Mouse (Mus musculus): ENCODE data around the gene Rpl21.
A peak's percentile ranks its signal among the peaks of the same experiment; 100 is the strongest.

Gene Rpl21

DNA sequence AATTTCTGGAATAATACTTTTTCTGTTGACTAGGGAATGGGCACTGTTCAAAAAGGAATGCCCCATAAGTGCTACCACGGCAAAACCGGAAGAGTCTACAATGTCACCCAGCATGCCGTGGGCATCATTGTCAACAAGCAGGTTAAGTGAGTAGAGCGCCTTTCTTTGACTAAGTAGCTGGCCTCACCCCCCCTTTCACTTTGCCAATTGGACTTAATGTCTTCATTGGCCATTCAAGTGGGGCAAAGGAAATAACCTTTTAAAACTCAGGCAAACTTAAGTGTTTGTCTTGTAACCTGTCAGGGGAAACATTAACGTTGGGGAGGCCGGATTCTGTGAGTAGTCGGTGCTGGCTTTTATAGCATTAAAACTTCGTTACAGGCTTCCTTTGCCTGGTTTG lies 2.3 kb downstream of the Rpl21 start:
- DNase-seq: no peak

DNA sequence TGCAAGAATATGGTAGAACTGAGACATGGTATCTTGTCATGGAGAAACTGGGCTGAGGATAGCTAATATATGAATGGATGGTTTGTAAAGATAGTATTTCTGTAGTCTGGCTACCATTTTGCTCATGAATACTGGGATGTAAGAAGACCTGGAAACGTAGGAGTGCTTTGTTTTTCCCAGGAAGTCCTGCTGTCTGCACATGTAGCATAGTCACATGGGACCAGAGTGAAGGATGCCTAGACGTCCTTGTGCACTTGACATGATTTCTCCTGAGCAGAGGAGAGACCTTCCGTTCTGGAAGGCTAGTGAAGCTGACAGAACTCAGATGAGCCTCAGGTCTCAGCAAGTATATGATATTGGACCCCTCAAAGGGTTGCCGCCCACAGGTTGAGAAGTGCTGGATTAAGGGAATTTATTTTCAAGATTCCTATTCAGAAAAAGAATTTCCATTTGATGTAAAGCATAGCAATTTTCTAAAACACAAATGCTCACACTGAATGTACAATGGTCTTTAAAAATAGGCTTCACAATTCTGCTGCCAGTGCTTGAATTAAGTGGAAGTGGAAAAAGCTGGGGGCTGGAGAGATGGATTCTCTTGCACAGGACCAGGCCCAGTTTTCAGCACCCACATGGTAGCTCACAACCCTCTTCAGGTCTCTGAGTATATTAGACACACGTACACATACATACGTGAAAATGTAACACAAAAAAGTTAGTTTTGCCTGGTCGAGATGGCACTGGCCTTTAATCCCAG lies 5.5 kb downstream of the Rpl21 start:
- no peak for DNase-seq

DNA sequence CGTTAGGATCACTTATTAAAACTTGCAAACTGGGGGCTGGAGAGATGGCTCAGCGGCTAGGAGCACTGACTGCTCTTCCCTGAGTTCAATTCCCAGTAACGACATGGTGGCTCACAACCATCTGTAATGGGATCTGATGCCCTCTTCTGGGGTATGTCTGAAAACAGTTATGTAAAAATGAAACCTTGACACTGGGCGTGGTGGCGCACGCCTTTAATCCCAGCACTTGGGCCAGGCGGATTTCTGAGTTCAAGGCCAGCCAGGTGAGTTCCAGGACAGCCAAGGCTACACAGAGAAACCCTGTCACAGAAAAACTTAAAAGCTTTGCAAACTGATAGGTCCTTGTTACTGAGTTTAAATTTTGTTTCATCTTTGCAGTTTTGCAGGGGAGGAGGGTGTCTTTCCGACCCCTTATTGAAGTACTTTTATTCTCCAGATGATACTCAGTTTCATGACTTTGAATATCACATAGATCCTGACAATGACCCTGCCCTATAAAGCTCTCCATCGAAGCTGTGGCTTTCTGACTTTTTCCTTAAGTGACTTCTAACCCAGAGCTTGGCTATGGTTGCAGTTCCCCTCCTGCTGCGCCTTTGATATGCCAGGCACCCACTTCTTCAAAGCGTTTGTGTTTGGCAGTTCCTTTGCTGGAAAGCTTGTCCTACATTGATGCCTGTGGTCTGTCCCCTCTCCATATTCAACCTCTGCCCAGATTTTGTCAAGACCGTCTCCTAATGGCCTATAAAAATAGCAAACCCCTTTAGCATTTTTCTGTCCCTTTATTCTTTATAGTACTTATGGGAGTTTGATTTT lies 6.4 kb downstream of the Rpl21 start:
- no peak for DNase-seq

DNA sequence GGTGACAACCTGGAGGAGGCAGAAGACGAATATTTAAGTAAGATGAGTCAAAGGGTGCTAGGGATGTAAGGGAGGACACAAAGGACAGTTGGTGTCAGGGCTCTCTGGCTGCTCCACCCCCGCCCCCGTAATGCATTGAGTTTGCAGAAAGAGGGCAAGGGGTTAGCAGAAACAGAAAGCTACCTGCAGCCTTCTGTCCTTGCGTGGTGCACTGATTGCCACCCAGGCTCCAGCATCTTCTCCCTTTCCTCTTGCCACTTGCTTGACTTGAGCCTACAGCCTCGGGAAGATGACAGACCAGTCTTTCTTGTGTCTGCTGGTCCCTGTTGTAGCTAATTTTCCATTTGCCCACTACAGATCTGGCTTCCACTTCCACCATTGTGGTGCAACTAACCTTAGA lies 7.1 kb downstream of the Rpl21 start:
- DNase-seq: no peak

DNA sequence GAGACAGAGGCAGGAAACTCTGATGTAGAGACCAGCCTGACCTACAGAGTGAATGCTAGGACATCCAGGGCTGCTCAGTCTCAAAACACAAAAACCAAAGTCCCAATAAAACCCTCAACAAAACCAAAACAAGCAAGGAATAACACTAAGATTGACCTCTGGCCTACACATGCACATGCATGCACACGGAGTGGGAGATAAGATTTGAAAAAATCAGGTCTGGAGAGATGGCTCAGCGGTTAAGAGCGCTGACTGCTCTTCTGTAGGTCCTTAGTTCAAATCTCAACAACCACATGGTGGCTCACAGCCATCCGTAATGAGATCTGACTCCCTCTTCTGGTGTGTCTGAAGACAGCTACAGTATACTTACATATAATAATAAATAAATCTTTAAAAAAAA lies 7.7 kb downstream of the Rpl21 start:
- DNase-seq: no peak

DNA sequence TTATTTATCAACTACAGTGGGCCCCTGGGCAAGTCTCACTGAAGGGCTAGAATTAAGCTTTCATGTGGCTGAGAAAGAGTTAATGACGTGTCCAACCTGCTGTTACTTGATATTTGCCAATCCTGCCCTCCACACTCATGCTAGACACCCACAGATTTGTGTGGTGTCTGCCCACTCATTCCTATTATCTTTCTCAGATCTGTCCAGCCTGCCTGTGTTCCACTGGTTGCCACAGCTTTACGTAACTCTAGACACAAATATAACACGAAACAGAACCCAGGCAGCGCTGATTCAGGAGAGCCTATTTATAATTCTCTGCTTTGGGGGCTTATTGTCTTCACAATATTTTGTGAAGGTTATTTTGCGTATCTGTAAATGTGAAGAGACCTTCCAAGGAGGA lies 8.6 kb downstream of the Rpl21 start:
- no peak for DNase-seq

DNA sequence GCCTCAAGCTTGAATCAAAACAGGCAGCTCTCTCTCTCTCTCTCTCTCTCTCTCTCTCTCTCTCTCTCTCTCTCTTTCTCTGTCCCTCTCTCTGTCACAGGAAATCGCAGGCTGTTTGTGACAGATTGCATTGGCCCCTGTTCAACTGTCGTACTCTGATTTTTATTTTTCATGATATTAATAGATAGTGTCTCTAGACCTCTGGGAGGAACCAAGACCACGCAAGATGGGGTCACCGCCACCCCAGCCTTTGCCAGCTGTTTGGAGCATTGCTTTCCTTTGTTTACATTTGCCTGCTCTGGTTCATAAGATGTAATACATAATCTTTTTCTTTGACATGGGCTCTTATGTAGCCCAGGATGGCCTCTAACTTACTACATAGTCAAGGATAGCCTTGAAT lies 9.3 kb downstream of the Rpl21 start:
- no peak for DNase-seq

DNA sequence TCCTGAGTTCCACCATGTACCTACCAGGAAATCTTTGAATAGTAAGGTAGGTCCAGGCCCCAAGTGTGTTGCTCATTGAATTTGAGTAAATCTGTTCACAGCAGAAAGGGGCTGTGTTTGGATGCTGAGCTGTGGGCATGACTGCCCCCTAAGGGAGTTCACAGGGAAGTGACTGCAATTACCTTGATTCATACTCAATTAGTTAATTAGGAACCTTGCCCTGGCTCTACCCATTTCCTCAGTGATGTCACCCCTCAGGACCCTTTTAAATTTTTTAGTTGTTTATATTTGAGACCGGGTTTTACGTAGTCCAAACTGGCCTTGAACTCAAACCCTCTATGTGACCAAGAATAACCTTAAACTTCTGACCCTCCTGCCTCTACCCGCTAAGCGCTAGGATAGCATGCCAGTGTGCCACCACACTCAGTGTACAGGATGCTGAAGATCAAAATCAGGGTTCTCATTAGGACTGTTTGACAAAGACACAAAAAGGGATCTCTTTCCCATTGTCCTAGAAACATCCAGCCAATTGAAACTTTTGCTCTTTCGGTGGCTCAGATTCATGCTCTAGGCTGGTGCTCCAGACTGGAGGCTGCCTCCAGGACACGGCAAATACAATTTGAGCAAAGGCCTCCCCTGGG lies 11.7 kb downstream of the Rpl21 start:
- DNase-seq: no peak

DNA sequence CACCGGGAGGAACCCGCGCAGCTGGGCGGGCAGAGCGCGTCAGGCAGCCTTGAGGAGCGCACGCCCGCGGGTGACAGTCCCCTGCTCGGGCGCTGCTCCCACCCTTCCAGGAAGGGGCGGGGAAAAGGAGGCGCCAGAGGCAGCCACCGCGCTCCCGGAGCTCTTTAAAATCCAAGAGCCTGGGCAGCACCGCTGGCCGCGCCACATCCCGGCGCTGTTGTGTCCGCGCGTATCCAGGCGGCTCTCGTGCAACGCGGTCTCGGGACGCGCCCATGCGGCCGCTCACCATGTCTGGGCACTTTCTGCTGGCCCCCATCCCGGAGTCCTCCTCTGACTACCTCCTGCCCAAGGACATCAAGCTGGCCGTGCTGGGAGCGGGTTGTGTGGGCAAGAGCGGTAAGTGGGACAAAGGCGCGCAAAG lies 12.3 kb downstream of the Rpl21 start, which contains the start of gene Rasl11a:
TSS of gene Rasl11a (plus strand) at position 127 of the 421 bp plus-strand sequence.
- peak; percentile 76 for DNase-seq

DNA sequence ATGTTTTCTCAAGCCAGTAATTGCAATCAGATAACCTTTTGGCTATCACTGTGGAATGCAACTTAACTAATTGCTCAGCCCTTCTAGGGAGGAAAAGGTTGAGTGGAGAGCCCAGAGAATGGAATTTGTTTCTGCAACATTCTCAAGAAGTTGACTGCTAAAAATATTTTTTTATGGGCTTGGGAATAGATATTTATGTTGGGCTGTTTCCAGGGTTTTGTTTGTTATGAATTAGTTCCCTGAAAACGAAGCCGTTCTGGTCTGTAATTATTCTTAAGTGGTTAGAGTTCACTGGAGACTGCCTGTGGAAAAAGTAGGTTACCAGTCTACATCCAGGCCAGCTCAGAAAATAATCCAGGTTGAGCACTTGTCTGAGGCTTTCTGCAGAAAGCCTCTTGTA lies 13.8 kb downstream of the Rpl21 start:
- peak; percentile 54 for DNase-seq

DNA sequence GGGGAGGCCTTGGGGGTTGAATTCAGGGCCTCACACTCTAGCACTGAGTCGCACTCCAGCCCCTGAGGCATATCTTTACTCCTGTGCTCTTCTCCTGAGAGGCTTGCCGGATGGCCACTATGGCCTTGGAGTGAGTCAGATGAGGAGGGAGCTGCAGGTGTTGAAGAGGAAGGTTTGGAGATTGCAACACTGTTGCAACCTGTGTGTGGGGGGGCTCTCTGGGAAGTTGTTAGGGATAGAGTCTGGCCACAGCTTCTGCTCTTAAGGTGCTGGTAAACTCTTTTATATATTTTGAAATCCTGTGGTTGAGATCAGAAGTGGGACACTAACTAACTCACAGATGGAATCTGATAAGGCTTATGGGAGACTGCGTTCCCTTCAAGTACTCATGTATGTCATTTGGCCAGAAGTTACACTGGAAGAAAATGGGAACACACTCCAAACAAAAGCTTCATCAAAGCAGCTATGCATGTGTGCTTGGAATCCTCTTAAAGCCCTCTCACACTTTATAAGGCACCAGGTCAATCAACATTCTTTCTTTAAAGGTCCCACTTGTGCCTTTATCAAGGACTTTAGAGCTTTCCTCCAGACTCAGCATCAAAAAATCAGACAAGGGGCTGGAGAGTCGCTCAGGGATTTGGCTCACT lies 16.4 kb downstream of the Rpl21 start:
- no peak for DNase-seq

DNA sequence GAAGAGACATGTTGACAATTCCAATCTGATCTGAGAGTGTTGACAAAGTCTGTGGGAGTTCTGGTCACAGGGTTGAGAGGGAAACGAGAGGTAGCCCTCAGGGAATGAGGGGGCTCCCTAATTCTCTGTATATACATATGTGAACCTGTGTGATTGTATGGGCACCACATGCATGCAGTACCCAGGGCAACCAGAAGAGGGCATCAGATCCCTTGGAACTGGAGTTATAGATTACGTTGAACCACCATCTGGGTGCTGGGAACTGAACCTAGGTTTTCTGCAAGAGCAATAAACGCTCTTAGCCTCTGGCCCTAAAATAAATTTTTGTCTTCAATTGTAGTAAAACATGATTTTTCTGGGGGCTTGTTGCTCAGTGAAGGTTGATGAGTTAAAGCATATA lies 23.4 kb downstream of the Rpl21 start:
- DNase-seq: no peak

DNA sequence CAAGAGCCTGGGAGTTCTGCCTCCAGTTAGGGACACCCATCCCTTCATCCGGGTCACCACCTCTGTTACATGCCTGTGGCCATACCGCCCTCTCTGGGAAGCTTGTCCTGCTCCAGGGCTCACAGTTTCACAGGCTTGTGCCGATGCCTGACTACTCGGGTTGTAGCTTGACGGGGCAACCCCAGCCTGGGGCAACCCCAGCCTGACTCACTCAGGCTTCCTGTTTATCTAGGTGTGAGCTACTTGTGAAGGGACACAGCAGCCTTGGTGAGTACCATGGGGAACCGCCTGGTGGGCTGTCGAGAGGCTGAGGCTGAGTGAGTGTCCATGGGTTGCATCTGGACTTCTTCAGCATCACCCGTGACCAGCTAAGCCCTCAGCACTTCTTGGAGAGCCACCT lies 24.9 kb downstream of the Rpl21 start:
- no peak for DNase-seq

DNA sequence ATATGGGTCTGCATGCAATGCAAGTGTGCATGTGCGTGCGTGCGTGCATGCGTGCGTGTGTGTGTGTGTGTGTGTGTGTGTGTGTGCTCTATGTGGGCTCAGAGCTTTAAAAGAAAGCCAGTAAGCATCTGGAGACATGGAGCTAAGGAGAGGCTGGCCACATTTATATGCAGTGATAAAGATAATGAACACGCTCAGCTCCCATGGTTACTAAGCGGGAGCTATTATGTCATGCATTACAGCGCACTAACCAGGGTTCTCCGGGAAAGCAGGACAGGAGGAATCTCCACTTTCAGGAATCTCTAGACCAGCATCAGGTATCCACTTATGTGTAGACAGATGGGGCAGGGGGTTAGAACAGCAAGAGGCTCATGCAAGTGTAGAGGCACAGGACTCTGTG lies 26.1 kb downstream of the Rpl21 start:
- DNase-seq: no peak

DNA sequence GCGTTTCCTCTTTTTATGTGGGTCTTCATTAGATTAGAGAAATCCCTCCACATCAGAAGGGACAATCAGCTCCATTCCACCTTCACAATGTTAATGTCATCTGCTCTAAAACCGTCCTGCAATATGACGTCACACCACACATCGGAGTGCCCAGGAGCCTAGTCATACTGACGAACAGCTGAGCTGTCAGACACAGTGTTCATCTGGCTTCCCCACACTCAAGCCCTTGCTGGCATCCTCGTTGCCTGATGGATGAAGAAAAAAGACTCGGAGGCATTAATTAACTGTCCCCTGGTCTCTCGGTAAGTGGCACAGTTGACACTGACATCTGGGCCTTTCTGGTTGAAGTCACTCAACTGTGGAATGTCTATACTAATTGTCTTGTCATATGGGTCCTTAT lies 26.6 kb downstream of the Rpl21 start:
- no peak for DNase-seq

DNA sequence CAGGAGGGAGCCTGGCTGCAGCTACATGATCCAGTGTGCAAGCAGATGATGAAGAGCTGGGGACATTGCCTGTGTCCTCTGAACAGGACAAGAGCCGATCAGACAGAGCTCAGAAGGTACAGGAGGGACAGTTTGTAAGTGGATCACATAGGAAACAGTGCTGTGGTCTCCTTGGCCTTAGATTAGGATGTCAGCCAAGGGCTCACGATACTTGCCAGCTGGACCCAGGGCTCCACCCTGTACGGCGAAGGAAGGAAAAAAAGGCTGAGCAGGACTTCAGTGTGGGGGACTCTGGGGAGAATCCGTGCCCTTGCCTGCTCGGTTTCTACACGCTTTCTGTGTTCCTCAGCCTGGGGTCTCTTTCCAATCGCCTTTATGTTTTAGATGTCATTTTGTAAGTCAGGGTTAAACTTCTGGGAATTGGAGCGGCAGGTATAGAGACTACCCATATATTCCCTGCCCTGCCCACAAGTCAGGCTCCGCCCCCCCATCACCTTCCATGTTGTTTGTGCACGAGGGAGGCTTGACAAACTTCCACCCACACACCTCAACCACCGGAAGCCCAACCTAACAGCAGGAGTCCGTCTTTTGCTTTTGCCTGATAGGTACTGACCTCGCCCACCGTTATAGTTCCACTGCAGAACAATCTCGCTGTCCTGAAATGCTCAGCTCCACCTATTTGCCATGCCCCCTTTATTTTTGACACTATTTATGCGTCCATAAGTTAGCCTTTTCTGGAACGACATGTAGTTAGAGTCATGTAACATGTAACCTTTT lies 27.7 kb downstream of the Rpl21 start:
- no peak for DNase-seq

DNA sequence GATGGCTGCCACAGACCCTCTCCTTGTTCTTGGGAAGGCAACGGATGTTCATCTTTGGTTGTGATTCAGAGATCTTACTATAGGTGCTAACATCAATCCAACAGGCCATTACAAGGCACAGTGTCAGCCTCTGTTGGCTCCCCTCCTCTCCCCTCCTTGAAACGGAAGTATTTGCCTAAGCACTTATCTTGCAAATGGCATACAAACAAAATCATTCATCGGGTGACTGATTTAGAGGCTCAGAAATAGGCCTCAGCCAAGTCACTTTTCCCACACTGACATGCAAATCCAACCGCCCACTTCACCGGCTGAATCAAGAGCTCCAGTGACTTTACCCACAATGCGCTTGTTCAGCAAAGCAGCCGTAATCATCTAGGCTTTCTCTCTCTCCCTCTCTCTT lies 28.9 kb downstream of the Rpl21 start:
- DNase-seq: no peak

DNA sequence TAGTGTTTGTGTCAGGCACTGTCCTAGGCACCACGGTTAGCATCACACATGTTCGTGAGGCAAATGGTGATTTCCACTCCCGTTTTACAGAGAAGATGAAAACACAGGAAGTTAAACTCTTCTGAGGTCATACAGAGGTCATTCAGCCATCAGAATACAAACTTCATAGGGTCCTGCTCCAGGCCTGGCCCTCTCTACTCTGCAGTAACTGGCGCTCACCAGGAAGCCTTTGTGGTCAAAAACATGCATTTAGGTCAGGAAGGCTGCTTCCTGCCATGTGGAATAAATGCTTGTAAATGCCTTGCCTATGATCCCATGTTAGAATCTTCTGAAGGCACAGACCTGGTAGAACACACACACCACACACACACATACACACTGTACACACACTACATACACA lies 32.8 kb downstream of the Rpl21 start:
- no peak for DNase-seq

DNA sequence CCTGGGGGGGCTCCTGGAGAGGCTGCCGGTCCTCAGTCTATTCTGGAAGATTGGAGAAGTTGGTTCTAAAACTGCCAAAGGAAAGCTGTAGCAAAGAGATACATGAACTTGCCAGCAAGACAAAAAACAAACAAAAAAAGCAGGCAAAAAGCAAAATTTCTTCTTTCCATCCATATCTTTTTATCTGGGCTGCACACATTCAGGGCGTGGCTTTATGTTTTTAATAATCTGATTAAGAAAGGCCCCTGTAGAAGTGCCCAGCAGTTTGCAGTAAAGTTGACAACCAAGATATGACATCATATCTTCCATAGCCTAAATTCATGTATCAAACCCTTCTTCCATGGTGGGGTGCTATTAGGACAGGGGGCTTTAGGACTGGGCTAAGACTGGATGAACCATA lies 33.6 kb downstream of the Rpl21 start:
- DNase-seq: no peak

DNA sequence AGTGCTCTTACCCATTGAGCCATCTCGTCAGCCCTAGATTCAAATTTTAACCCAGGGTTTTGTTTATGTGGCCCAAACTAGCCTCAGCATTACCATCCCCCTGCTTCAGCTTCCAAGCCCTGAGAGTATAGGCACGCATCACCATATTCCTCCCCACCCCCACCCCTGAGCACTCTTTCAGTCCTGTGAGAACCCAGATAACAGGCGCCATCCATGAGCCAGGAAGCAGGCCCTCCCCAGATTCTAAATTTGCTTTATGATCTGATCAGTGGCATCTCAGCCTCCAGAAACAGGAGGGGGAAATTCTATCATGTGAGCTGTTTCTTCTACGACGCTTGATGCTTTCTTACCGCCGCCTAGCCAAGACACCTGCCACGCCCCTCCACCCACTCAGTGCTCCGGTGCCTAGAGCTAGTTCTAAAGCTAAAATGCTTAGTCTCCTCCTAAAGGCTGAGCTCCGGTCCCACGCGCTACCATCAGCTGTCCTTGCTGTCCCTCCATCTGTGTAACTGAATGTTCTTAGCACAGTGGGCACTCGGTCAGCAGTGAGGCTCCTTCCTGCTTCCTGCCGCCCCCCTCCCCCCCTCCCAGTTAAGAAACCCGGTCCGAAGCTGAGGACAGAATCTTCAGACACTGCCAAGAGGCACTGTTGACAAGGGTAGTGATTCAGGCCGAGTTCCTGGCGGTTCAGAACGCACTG lies 34.7 kb downstream of the Rpl21 start:
- no peak for DNase-seq

DNA sequence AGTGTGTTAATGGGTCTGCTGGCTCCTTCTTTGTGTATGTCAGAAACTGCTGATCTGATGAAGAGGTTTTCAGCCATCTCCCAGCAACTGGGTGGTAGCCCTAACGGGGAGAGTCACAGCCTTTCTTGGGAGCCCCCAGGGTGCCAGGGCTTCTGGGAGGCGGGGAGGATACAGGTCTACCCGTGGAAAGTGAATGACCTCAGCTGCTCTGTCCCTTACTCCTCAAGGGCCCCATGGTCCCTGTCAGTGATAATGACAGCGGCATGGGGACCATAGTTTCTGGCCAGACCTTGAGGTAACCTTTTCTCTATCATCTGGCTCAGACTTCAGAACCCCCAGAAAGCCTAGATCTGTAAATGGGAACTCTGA lies 35.2 kb downstream of the Rpl21 start:
- DNase-seq: no peak
